Mouse (Mus musculus) neutrophil, adult 83 days (primary cell): Measurements from ENCODE around the gene Osbpl3. TPM values are rescaled to one million over a fixed set of nuclear protein-coding genes. Genes with fewer than 3 reads are reported as not detected.

Source experiments
- total RNA-seq, 2 experiments: library from RNA; stranded (reverse); gene quantifications; one replicate each; pipeline ENCODE4 v1.2.4; 2023

The Osbpl3 gene
- total RNA-seq = 1 to 10 TPM; 5.8 to 8.1 TPM

GRCm38 (mm10) chr6:50455829-50456469 is at the start of gene Osbpl3:
TSS of gene Osbpl3 (minus strand) at chr6:50456201.

GRCm38 (mm10) chr6:50263670-50264069 is 192.3 kb downstream of the Osbpl3 start, which contains the start of gene Gsdme:
TSS of gene Gsdme (minus strand) at chr6:50263862.

Other genes starting within 250 kb of the Osbpl3 start
- 10 to 100 TPM; 88.2 to 88.5 TPM for gene Gsdme, start 192.3 kb downstream of the Osbpl3 start, total RNA-seq
- gene Cycs, start 110.3 kb upstream of the Osbpl3 start, total RNA-seq = 10 to 100 TPM; 30.1 to 31.0 TPM
- under 1 TPM; 0.88 to 0.93 TPM for gene 4921507P07Rik, start 140.4 kb upstream of the Osbpl3 start, total RNA-seq
- not detected for gene Npvf, start 198.2 kb upstream of the Osbpl3 start, total RNA-seq